29 mouse cellular contexts compared by ENCODE assay signal in the genomic region with DNA sequence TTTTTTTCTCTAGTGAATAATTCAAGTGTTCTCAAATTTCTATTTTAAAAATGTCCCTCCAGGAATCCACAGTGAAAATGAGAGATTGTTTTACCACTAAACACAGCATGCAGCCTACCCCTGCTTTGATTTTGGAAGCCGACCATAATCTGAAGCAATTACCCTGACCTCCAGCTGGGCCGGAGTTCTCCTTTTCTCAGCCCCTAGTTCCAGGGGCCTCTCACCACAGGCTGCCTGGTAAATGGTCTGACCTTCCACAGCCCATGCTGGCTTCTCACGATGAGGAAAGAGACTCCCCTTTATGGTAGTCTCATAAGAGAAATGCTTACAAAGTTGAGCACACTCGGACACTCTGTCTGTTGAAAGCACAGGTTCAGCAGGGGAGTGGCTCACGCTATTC.
DNase-seq lines count a peak whose midpoint lies in the region; ATAC-seq lines count a peak whose summit lies in the region.
"Had no signal": no experiment of that assay in that cellular context is flagged by ENCODE, and none has a peak within 500 bp of the region (broad histone marks: within the 10 kb centered on the region; RNA-seq: fewer than 3 reads in every experiment).

No protein-coding gene starts in this region.

- peak; percentile 69; the same call in 1 of the 2 replicates for ATAC-seq in common myeloid progenitor, adult 5-6 weeks (replicated peaks; ENCODE audit: low read depth, poor library complexity, severe bottlenecking)
- ATAC-seq in embryonic facial prominence, embryonic 11.5 days (replicated peaks; ENCODE audit: insufficient number of reproducible peaks, low FRiP score, low TSS enrichment, low read depth) = no peak
- no peak for ATAC-seq in midbrain, embryonic 14.5 days (ENCODE audit: low FRiP score, low TSS enrichment)
- ATAC-seq: activated CD4-positive, CD25-positive, alpha-beta regulatory T cell, adult 4 months; CD4-positive, CD25-positive, alpha-beta regulatory T cell, adult 4 months; forebrain, postnatal 0 days; hindbrain, embryonic 16.5 days had no signal

- WGBS in embryonic facial prominence, embryonic 11.5 days = 32% methylated on average over 5 of the region's 5 CpGs
- WGBS in limb, embryonic 10.5 days = 32% methylated on average over 5 of the region's 5 CpGs
- 40% methylated on average over 5 of the region's 5 CpGs for WGBS in midbrain, embryonic 14.5 days

- H3K36me3 ChIP-seq in embryonic facial prominence, embryonic 11.5 days (replicated peaks; ENCODE audit: control insufficient read depth, insufficient read depth, low read depth, low read length) = no peaks in the 10 kb centered on the region
- no peaks in the 10 kb centered on the region for H3K36me3 ChIP-seq in limb, embryonic 10.5 days
- H3K36me3 ChIP-seq in midbrain, embryonic 14.5 days (ENCODE audit: control insufficient read depth, insufficient read depth, low read length) = no peaks in the 10 kb centered on the region
- H3K36me3 ChIP-seq: forebrain, embryonic 12.5 days; heart, embryonic 13.5 days; limb, embryonic 15.5 days; liver, embryonic 13.5 days; midbrain, embryonic 12.5 days; neural tube, embryonic 15.5 days had no signal

- peak; percentile 39 for DNase-seq in embryonic facial prominence, embryonic 11.5 days (ENCODE audit: low spot score)
- no peak for DNase-seq in limb, embryonic 10.5 days (ENCODE audit: low spot score)
- DNase-seq in mesoderm, embryonic 11.5 days (ENCODE audit: low read depth, low spot score) = peak; percentile 23
- DNase-seq in urinary bladder, postnatal 36 days (ENCODE audit: low spot score in 2 of 2) = no peak
- DNase-seq in midbrain, embryonic 14.5 days = no peak
- no peak for DNase-seq in adrenal gland, postnatal 36 days
- DNase-seq: adrenal gland, adult 2 months; cerebellum, adult 8-10 months; cerebellum, postnatal 36 days; forebrain, postnatal 0 days; heart, postnatal 10 days; kidney, adult 2 months; kidney, postnatal 36 days; liver, embryonic 13.5 days; lung, adult 2 months; lung, postnatal 14 days; spleen, adult 18-20 months; thymus, postnatal 14 days had no signal

- no peak overlapping the region for H3K9ac ChIP-seq in embryonic facial prominence, embryonic 11.5 days (replicated peaks; ENCODE audit: low read length)
- H3K9ac ChIP-seq in midbrain, embryonic 14.5 days (replicated peaks; ENCODE audit: low read length) = no peak overlapping the region
- H3K9ac ChIP-seq: forebrain, embryonic 12.5 days; forebrain, postnatal 0 days; heart, embryonic 13.5 days; limb, embryonic 15.5 days; liver, embryonic 13.5 days; midbrain, embryonic 12.5 days; neural tube, embryonic 15.5 days had no signal

- H3K9me3 ChIP-seq in embryonic facial prominence, embryonic 11.5 days (replicated peaks; ENCODE audit: control insufficient read depth, low read length) = no peaks in the 10 kb centered on the region
- H3K9me3 ChIP-seq in limb, embryonic 10.5 days (replicated peaks) = no peaks in the 10 kb centered on the region
- no peaks in the 10 kb centered on the region for H3K9me3 ChIP-seq in midbrain, embryonic 14.5 days (ENCODE audit: control insufficient read depth, low read length)
- H3K9me3 ChIP-seq: forebrain, embryonic 12.5 days; heart, embryonic 13.5 days; limb, embryonic 15.5 days; neural tube, embryonic 15.5 days had no signal

- H3K4me3 ChIP-seq in embryonic facial prominence, embryonic 11.5 days (ENCODE audit: low read depth, low read length) = no peak overlapping the region
- H3K4me3 ChIP-seq in limb, embryonic 10.5 days = no peak overlapping the region
- H3K4me3 ChIP-seq in midbrain, embryonic 14.5 days (replicated peaks; ENCODE audit: low read depth, low read length) = no peak overlapping the region
- H3K4me3 ChIP-seq: forebrain, embryonic 12.5 days; heart, embryonic 13.5 days; layer of hippocampus, adult 2 months; left cerebral cortex, adult 2 months; limb, embryonic 15.5 days; liver, embryonic 13.5 days; midbrain, embryonic 12.5 days; neural tube, embryonic 15.5 days had no signal

- no peaks in the 10 kb centered on the region; the same call in 1 of the 2 replicates for H3K4me1 ChIP-seq in embryonic facial prominence, embryonic 11.5 days (ENCODE audit: control insufficient read depth, insufficient read depth, low read length)
- peaks cover 12% of the 10 kb centered on the region for H3K4me1 ChIP-seq in limb, embryonic 10.5 days
- H3K4me1 ChIP-seq in midbrain, embryonic 14.5 days (ENCODE audit: control insufficient read depth, insufficient read depth, low read length) = no peaks in the 10 kb centered on the region
- H3K4me1 ChIP-seq: forebrain, embryonic 12.5 days; heart, embryonic 13.5 days; liver, embryonic 13.5 days; neural tube, embryonic 15.5 days had no signal

- H3K4me2 ChIP-seq in embryonic facial prominence, embryonic 11.5 days (ENCODE audit: low read depth, low read length) = no peak overlapping the region
- H3K4me2 ChIP-seq in midbrain, embryonic 14.5 days (ENCODE audit: low read length) = no peak overlapping the region
- H3K4me2 ChIP-seq: forebrain, embryonic 12.5 days; heart, embryonic 13.5 days; limb, embryonic 15.5 days; liver, embryonic 13.5 days; midbrain, embryonic 12.5 days; neural tube, embryonic 15.5 days had no signal

- no peak overlapping the region for H3K27ac ChIP-seq in embryonic facial prominence, embryonic 11.5 days (replicated peaks; ENCODE audit: low read depth, low read length)
- H3K27ac ChIP-seq in limb, embryonic 10.5 days = peak overlapping the region; percentile 58
- no peak overlapping the region for H3K27ac ChIP-seq in midbrain, embryonic 14.5 days (replicated peaks; ENCODE audit: low read depth, low read length)
- H3K27ac ChIP-seq: forebrain, embryonic 12.5 days; heart, embryonic 13.5 days; layer of hippocampus, adult 2 months; left cerebral cortex, adult 2 months; limb, embryonic 15.5 days; liver, embryonic 13.5 days; midbrain, embryonic 12.5 days; neural tube, embryonic 15.5 days had no signal

- no peaks in the 10 kb centered on the region for H3K27me3 ChIP-seq in embryonic facial prominence, embryonic 11.5 days (ENCODE audit: control insufficient read depth, insufficient read depth, low read length)
- H3K27me3 ChIP-seq in limb, embryonic 10.5 days (ENCODE audit: low read depth, poor library complexity, severe bottlenecking) = no peaks in the 10 kb centered on the region
- no peaks in the 10 kb centered on the region for H3K27me3 ChIP-seq in midbrain, embryonic 14.5 days (ENCODE audit: control insufficient read depth, insufficient read depth, low read length)
- H3K27me3 ChIP-seq: heart, embryonic 13.5 days; limb, embryonic 15.5 days; liver, embryonic 13.5 days; midbrain, embryonic 12.5 days; neural tube, embryonic 15.5 days had no signal

Comparison
In these comparisons a context has a peak if more than half of its experiments do, and no peak if none do; other contexts are left out.
1. DNase-seq: peak in embryonic facial prominence, embryonic 11.5 days (single experiment) and mesoderm, embryonic 11.5 days (single experiment); none in limb, embryonic 10.5 days (single experiment), urinary bladder, postnatal 36 days (0 of 2), midbrain, embryonic 14.5 days (single experiment) and adrenal gland, postnatal 36 days (0 of 2).